Mouse (Mus musculus): ENCODE measurements at regions not wholly inside any gene's neighbourhood (a gene's known extent, or its start where the extent isn't known, plus 50 kb on each side); places are given as distances from the start of the nearest gene placed in this dataset.

- ChIA-PET CTCF (no interaction called here), POLR2A (no interaction called here)
Measured at GRCm38 (mm10) chr4:92833835-92834234, 501.5 kb downstream of the Tusc1 start.

- ChIA-PET POLR2A (no interaction called here), CTCF (no interaction called here)
Measured at GRCm38 (mm10) chr4:92831181-92831715, 504.1 kb downstream of the Tusc1 start.

- ChIA-PET CTCF (no interaction called here), POLR2A (no interaction called here)
Measured at GRCm38 (mm10) chr4:92827831-92828230, 507.5 kb downstream of the Tusc1 start.

- ChIA-PET CTCF (no interaction called here), POLR2A (no interaction called here)
Measured at GRCm38 (mm10) chr4:92827405-92827804, 507.9 kb downstream of the Tusc1 start.

GRCm38 (mm10) chr4:92826981-92827380 lies 508.3 kb downstream of the Tusc1 start:
- CTCF ChIA-PET: no interaction called here

GRCm38 (mm10) chr4:92788157-92788556 lies 547.2 kb downstream of the Tusc1 start:
- ChIA-PET POLR2A (no interaction called here), CTCF (no interaction called here)

More at GRCm38 (mm10) chr4:92826981-92827380, 508.3 kb downstream of the Tusc1 start:
- POLR2A ChIA-PET: no interaction called here

GRCm38 (mm10) chr4:92778076-92778475 lies 557.2 kb downstream of the Tusc1 start:
- CTCF ChIA-PET: no interaction called here

GRCm38 (mm10) chr4:92748070-92748469 lies 556.5 kb upstream of the Gm12666 start:
- POLR2A ChIA-PET: no interaction called here
- CTCF ChIA-PET: no interaction called here

More at GRCm38 (mm10) chr4:92778076-92778475, 557.2 kb downstream of the Tusc1 start:
- POLR2A ChIA-PET: interaction anchor here in 1 of 4 experiments (0.6 kb wide), 1 partner anchor 223 kb away, joined by 3 read pairs; no protein-coding TSS in a partner anchor

- ChIA-PET POLR2A (no interaction called here), CTCF (no interaction called here)
Measured at GRCm38 (mm10) chr4:92746233-92746632, 554.7 kb upstream of the Gm12666 start.

- POLR2A ChIA-PET: no interaction called here
Measured at GRCm38 (mm10) chr4:92702755-92703154, 511.2 kb upstream of the Gm12666 start.

More at GRCm38 (mm10) chr4:92702755-92703154, 511.2 kb upstream of the Gm12666 start:
- CTCF ChIA-PET: no interaction called here

Data from embryonic stem cell, embryonic (primary cell).